Mouse (Mus musculus): ENCODE results near the gene Pgs1. TPM values are rescaled to one million over a fixed set of nuclear protein-coding genes. Genes with fewer than 3 reads are reported as not detected.

Gene Pgs1
- total and polyA plus RNA-seq, 3 experiments = 38.1 to 60.5 (median 50.8) TPM

DNA sequence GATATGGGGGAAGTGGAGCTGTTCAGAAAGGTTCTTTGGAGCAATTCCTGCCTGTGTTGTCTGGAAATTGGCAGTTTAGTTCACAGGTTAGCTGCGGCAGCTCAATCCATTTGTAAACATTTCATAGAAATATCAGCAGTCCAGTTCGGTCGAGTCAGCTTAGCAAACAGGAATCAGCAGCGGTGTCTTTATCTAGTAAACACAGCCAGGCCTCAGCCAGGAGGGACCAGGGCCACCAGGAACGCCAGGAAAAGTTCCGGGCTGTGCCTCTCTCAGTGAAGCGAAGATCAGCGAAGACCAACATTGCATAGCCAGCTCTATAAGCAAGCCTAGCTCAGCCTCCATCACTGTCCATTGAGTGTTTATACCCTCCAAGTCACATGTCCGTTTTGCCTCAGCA lies 45.0 kb downstream of the Pgs1 start:
- Histone ChIP-seq H3K4me3 (replicated peaks in 1 of 3; ENCODE audit: low read depth in 2 of 3, low read length in 2 of 3, poor library complexity in 1 of 3) (no peak overlapping the region), H3K36me3 (replicated peaks in 1 of 2; ENCODE audit: control insufficient read depth in 1 of 2, insufficient read depth in 1 of 2, low read length in 1 of 2) (peaks cover 9 to 43% of the 10 kb centered on the region in 2 experiments), H3K9me3 (replicated peaks; ENCODE audit: low read length) (peaks cover 6% of the 10 kb centered on the region), H3K79me2 (replicated peaks; ENCODE audit: control insufficient read depth, extremely low read depth, insufficient read depth, poor library complexity, severe bottlenecking) (no peaks in the 10 kb centered on the region), H3K4me2 (ENCODE audit: insufficient read depth, low read depth, poor library complexity, severe bottlenecking) (no peak overlapping the region), H3K9ac (ENCODE audit: insufficient read depth, low read depth) (no peak overlapping the region), H3K4me1 (ENCODE audit: control insufficient read depth in 1 of 2, insufficient read depth in 2 of 2) (no peaks in the 10 kb centered on the region), H3K27ac (ENCODE audit: insufficient read depth, low read depth) (no peak overlapping the region), H3K27me3 (replicated peaks) (peaks cover 5% of the 10 kb centered on the region)
- dilution Hi-C loops (cut with MboI; ENCODE audit: extremely low pct_ligation_motif_present, extremely low pct_unique_long_range_greater_than_20kb, low sequenced_read_pairs) = no loop called here
- DNase-seq (ENCODE audit: extremely low read depth) = no peak
- TF ChIP-seq BHLHE40 (IDR thresholded peaks at IDR 0.05; ENCODE audit: low read depth, low read length) (no peak), E2F4 (IDR thresholded peaks at IDR 0.05; ENCODE audit: insufficient replicate concordance, low read depth, low read length) (no peak), EP300 (IDR thresholded peaks at IDR 0.05; ENCODE audit: low read length) (no peak), ZC3H11A (IDR thresholded peaks at IDR 0.05; ENCODE audit: low read depth, low read length) (no peak), JUN (IDR thresholded peaks at IDR 0.05; ENCODE audit: insufficient read depth, low read depth, low read length) (no peak), RCOR1 (conservative IDR thresholded peaks at IDR 0.05; ENCODE audit: low read depth, low read length) (no peak), ZKSCAN1 (IDR thresholded peaks at IDR 0.05; ENCODE audit: borderline replicate concordance, low read depth, low read length) (no peak), CTCF (conservative IDR thresholded peaks at IDR 0.05 in 1 of 2, IDR thresholded peaks at IDR 0.05 in 1 of 2; ENCODE audit: low read depth in 2 of 2, low read length in 2 of 2) (no peak), NELFE (IDR thresholded peaks at IDR 0.05; ENCODE audit: low read depth, low read length) (no peak), USF1 (IDR thresholded peaks at IDR 0.05; ENCODE audit: low read depth, low read length) (no peak), POLR2AphosphoS2 (IDR thresholded peaks at IDR 0.05; ENCODE audit: low read depth, low read length) (no peak), ZMIZ1 (IDR thresholded peaks at IDR 0.05; ENCODE audit: low read depth, low read length) (no peak), HCFC1 (IDR thresholded peaks at IDR 0.05; ENCODE audit: low read depth, low read length) (no peak), ZNF384 (IDR thresholded peaks at IDR 0.05; ENCODE audit: low read depth, low read length) (no peak)
- in situ Hi-C loops (cut with MboI; ENCODE audit: low pct_ligation_motif_present, low pct_unique_long_range_greater_than_20kb, low sequenced_read_pairs) = no loop called here

DNA sequence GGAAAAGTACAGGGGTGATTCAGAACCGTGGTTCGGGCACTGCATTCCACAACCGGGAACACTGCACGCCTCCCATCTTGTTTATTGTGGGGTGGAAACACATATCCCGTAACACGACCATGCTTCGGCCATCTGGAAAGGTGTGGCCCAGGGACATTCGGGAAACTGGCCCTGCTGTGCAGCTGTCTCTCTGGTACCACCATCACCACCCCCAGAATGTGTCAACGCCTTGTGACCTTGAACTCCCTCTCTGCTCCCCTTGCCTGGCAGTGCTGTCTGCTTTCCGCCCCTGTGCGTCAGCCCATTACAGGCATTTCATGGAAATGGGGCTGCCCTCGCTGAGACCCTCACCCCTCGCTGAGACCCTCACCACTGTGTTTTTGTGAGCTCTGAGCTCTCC lies 48.3 kb downstream of the Pgs1 start:
- Histone ChIP-seq H3K9me3 (replicated peaks; ENCODE audit: low read length) (peaks cover 6% of the 10 kb centered on the region), H3K27ac (ENCODE audit: insufficient read depth, low read depth) (no peak overlapping the region), H3K4me1 (ENCODE audit: control insufficient read depth in 1 of 2, insufficient read depth in 2 of 2) (no peaks in the 10 kb centered on the region), H3K9ac (ENCODE audit: insufficient read depth, low read depth) (no peak overlapping the region), H3K27me3 (replicated peaks) (peaks cover 22% of the 10 kb centered on the region), H3K36me3 (replicated peaks in 1 of 2; ENCODE audit: control insufficient read depth in 1 of 2, insufficient read depth in 1 of 2, low read length in 1 of 2) (peaks cover 0 to 22% of the 10 kb centered on the region in 2 experiments), H3K79me2 (replicated peaks; ENCODE audit: control insufficient read depth, extremely low read depth, insufficient read depth, poor library complexity, severe bottlenecking) (no peaks in the 10 kb centered on the region), H3K4me3 (replicated peaks in 1 of 3; ENCODE audit: low read depth in 2 of 3, low read length in 2 of 3, poor library complexity in 1 of 3) (no peak overlapping the region), H3K4me2 (ENCODE audit: insufficient read depth, low read depth, poor library complexity, severe bottlenecking) (no peak overlapping the region)
- TF ChIP-seq CHD2 (IDR thresholded peaks at IDR 0.05; ENCODE audit: low read length) = no peak
- TF ChIP-seq EP300 (IDR thresholded peaks at IDR 0.05; ENCODE audit: low read length) = no peak
- no peak for TF ChIP-seq NRF1 (IDR thresholded peaks at IDR 0.05; ENCODE audit: low read depth, low read length)
- no peak for TF ChIP-seq CHD1 (IDR thresholded peaks at IDR 0.05; ENCODE audit: low read depth, low read length)
- no peak for TF ChIP-seq PAX5 (IDR thresholded peaks at IDR 0.05; ENCODE audit: low read length)
- TF ChIP-seq CTCF (conservative IDR thresholded peaks at IDR 0.05 in 1 of 2, IDR thresholded peaks at IDR 0.05 in 1 of 2; ENCODE audit: low read depth in 2 of 2, low read length in 2 of 2) = no peak
- TF ChIP-seq ETS1 (conservative IDR thresholded peaks at IDR 0.05; ENCODE audit: low read depth, low read length) = no peak
- no peak for TF ChIP-seq POLR2A (IDR thresholded peaks at IDR 0.05; ENCODE audit: low read depth, low read length)
- TF ChIP-seq TBP (conservative IDR thresholded peaks at IDR 0.05; ENCODE audit: low read depth, low read length) = no peak
- no peak for TF ChIP-seq USF2 (conservative IDR thresholded peaks at IDR 0.05; ENCODE audit: low read depth, low read length)
- TF ChIP-seq ZNF384 (IDR thresholded peaks at IDR 0.05; ENCODE audit: low read depth, low read length) = no peak
- TF ChIP-seq IRF4 (IDR thresholded peaks at IDR 0.05; ENCODE audit: low read depth, low read length) = no peak
- TF ChIP-seq HCFC1 (IDR thresholded peaks at IDR 0.05; ENCODE audit: low read depth, low read length) = no peak
- TF ChIP-seq JUN (IDR thresholded peaks at IDR 0.05; ENCODE audit: insufficient read depth, low read depth, low read length) = no peak
- TF ChIP-seq SIN3A (IDR thresholded peaks at IDR 0.05; ENCODE audit: low read length) = no peak
- TF ChIP-seq MAX (IDR thresholded peaks at IDR 0.05; ENCODE audit: low read length) = no peak
- no peak for TF ChIP-seq ZMIZ1 (IDR thresholded peaks at IDR 0.05; ENCODE audit: low read depth, low read length)
- TF ChIP-seq JUND (conservative IDR thresholded peaks at IDR 0.05; ENCODE audit: low read depth, low read length) = no peak
- no peak for TF ChIP-seq TCF12 (IDR thresholded peaks at IDR 0.05; ENCODE audit: low read depth, low read length)
- no peak for TF ChIP-seq GABPA (IDR thresholded peaks at IDR 0.05; ENCODE audit: insufficient replicate concordance, low read depth, low read length)
- no peak for DNase-seq (ENCODE audit: extremely low read depth)
- in situ Hi-C loops (cut with MboI; ENCODE audit: low pct_ligation_motif_present, low pct_unique_long_range_greater_than_20kb, low sequenced_read_pairs) = no loop called here
- dilution Hi-C loops (cut with MboI; ENCODE audit: extremely low pct_ligation_motif_present, extremely low pct_unique_long_range_greater_than_20kb, low sequenced_read_pairs) = no loop called here
